Mouse (Mus musculus) thymus, postnatal 0 days (tissue): ENCODE measurements at regions not wholly inside any gene's neighbourhood (a gene's known extent, or its start where the extent isn't known, plus 50 kb on each side); places are given as distances from the start of the nearest gene placed in this dataset.
"Not testable (repeated sequence)": the region's sequence is repeated elsewhere in the genome, so short reads cannot be mapped to it uniquely, and the experiment has no call there.

Source experiments
- DNase-seq: peaks from one replicate; pipeline ENCODE4 v3.0.0-alpha.2; 2015; ENCODE audit warnings: low spot score

DNA sequence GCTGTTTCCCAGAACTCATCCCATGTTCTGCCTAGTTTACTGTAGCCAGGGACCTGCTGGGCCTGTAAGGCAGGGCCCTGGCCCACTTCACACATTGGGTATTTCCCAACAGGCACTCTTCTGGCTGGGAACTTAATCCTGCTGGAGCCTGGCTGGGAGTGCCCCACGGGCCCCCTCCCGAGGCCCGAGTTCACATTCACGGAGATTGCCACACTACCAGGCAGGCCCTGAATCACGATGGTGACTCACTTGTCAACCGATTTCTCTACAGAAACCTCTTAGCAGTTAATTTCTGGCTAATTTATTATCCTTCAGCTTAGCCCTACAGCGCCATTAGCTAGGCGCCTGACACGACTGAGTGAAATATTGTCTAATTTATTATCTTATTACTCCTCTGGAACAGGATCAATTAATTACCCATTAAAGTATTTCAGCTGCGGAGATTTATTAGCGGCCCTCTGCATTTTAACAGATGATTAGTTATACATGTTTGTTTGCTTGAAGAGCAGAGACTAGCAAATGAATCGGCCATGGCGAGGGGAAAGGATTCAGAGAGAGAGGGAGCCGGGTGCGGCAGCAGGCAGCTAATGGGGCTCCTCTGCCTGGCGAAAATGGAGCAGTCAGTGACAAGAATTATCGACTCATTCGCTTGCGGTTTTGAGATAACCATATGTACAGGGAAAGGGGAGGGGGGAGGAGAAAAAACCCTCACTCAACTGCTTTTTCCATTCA is 229.7 kb upstream of the Zfp703 start:
- no peak for DNase-seq

DNA sequence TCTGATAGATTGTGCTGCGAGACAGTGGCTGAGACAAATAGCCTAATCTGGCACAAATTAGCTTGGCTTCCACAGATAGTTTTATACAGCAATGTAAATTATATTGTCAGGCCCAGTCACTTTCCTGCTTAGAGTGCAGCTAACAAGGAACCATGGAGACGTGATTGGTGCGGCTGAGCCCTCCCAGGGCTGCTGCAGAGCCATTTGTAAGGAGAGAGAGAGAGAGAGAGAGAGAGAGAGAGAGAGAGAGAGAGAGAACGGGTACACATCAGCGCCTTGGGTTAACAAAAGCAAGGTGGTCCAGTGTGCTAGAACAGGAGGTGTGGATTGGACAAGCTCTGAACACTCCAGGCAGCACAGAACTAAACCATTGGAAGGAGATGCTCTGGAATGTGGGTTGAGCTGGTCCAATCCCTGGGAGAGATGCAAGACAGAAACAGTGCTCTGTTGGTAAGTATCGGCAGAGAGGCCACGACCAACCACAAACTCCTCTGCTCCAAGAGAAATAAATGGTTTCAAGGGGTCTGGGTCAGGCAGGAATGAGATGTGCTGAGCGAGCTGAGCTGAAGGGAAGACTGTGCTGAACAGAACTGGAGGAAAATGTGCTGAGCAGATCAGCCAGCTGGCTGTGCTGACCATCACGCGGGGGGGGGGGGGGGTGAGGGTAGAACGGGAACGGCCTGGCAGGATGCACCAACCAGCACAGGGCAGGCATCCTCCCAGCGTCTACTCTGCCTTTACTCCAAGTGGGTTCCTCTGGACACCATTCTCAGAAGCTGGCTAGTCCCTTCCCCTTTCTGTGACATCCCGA is 228.8 kb upstream of the Zfp703 start:
- DNase-seq: no peak

GRCm38 (mm10) chr8:26748972-26749291 is 228.2 kb upstream of the Zfp703 start:
- no peak for DNase-seq

- DNase-seq: no peak
Observed at GRCm38 (mm10) chr8:26750120-26750519, 227.0 kb upstream of the Zfp703 start.

DNA sequence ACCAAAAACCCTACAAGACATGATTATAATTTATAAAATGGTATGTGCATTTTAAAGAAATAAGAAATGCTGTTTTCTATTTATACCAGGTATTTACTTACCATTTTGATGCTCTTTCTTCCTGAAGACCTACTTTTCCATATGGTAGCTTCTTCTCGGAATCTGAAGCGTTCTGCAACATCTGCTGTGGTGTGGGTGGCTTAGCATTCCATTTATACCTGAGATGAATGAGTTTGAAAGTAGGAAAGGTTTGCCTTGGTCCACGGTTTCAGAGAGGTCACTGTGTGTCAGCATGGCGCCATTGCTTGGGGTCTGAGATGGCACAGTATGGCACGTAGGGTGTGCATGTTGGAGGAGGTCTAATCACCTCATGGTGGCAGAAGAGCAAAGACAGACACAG is 225.5 kb upstream of the Zfp703 start:
- DNase-seq: no peak

DNA sequence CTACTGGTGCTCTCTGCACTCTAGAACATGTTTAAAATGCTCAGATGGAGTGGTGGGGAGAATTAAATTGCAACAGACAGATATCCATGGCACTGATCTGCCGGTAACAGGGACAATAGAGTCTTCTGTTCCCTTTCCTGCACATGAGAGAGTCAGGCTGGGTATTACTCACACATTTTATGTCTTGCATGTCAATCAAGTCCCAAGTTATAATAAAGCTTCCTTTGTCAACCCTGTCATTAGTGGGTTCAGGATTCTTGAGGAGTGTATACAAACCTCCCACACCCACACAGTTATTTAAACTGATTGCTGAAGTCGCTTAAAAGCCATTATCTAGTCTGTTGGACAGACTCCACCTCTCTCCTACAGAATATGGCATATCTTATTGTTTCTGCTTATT is 220.7 kb upstream of the Zfp703 start:
- DNase-seq: no peak

- DNase-seq: no peak
Observed at GRCm38 (mm10) chr8:26760726-26761125, 216.4 kb upstream of the Zfp703 start.

- no peak for DNase-seq
Observed at GRCm38 (mm10) chr8:26762942-26763778, 214.0 kb upstream of the Zfp703 start.

GRCm38 (mm10) chr8:26768474-26769229 is 208.5 kb upstream of the Zfp703 start:
- no peak for DNase-seq

DNA sequence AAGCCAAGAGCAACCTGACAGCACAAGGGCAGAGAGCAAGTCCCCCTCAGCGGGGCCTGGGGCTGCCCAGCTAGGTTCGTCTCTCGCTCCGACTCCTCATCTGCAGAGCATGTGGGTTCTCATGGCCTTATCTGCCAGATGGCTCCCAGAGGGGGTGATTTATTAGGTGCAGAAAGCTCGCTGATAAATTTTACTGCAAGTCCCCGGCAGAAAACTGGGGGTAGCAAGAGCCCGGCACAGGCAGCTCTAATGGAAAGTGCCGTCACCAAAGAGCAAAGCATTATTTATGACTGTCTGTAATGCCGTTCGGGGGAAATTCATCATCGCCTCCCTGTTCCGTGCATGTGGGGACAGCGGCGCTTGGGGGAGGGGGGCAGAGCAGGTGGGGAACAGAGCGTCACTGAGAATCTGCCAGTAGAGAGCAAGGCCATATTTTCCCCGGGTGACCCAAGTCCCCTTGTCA is 206.7 kb upstream of the Zfp703 start:
- DNase-seq: no peak

- no peak for DNase-seq
Observed at GRCm38 (mm10) chr8:26778917-26779537, 198.1 kb upstream of the Zfp703 start.

DNA sequence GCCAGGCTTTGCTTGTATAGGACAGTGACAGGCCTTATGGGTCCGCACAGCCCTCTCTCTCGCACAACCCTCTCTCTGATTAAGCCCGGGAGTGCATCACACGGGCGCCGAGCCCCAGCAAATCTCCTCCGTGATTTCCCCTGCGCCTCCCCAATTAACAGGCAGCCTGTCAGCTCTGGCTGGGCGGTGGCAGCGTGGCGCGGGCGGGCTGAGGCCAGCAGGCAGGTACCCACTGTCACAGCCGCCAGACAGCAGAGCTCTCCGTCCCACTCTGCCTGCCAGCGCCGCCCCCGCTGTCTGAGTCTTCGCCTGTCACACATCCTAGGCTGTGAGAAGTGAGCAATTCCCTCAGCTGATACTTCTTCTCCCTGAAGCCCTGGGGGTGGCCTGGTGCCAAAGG is 196.6 kb upstream of the Zfp703 start:
- DNase-seq: no peak

DNA sequence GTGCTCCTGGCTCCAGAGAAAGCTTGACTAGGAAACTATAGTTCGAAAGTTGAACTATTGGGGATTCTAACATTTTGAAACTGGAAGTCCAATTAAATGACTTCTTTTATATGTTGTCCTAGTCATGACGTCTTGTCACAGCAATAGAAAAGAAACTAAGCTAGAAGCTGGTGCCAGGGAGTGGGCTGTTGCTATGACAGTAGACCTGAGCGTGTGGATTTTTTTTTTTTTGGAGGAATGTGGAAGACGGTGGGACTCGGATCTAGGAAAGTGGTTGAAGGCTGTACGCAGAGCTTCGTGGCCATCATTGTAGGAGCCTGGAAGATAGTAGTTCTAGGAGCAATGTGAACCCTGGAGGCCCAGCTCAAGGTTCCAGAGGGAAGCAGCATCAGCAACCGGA is 194.2 kb upstream of the Zfp703 start:
- DNase-seq: not testable (repeated sequence)

DNA sequence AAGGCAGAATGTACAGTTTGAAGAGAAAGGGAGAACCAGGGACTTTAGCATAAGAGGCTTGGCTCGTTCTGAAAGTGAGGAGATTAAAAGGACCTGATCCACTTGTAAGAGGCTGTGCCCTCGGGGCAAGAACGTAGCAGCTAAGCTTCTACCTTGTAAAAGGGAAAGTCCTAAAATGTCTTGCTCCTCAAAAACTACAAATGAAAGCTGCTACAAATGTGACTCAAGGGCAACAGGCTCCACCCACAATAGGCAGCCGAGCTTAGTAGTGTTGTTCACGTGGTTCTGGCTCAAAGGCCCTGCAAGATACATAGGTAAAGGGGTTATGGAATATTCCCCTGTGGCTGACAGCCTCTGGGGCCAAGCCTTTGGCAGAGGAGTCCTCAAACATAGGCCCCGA is 192.7 kb upstream of the Zfp703 start:
- no peak for DNase-seq

GRCm38 (mm10) chr8:26791795-26792194 is 185.3 kb upstream of the Zfp703 start:
- no peak for DNase-seq

DNA sequence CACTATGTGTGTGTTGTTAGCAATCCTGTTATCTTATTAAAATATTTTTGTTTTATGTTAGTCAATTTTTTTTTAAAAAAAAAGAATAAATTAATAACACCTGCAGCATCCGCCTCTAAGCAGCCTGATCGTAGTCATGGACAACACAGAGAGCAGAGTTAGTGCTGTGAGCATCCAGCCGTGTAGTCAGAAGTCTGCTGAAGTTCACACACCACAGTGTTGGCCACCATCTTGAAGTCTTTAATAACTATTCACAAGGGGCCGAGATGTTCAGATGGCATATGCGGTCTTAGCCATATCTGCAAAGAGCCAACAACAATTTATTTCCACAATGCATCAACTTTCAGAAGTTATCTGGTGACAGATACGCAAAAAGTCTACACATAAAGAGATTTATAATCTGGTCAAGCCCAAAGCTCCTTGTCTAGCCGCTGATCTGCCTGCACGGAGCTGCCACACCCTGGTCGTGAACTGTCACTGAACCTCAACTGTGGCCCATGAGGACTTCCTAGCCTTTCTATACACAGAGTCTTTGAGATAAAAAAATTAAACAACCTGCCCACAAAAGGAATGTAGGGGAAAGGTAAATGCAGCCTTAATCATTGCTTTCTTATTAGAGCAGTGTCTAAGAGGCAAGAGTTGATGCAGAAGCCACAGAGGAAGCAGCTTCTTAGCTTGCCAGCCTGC is 183.4 kb upstream of the Zfp703 start:
- no peak for DNase-seq

DNA sequence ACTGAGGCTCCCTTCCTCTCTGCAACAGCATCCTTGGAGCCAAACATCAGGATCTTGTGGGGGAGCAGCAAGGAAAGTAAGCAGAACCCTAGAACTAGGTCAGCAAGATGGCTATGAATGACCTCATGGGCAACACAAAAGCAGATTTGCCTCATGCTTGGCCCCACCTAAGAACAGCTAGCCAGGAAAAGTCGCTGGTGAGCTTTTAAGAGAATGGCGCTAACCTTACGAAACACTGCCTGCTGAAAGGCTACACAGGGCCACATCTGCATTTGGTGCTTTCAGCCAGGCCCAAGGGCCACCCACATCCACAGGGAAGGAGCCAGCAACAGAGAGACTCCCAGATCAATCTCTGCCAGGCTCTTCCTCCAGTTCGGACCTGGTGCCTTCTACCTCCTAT is 182.7 kb upstream of the Zfp703 start:
- no peak for DNase-seq

GRCm38 (mm10) chr8:26795616-26796015 is 181.5 kb upstream of the Zfp703 start:
- DNase-seq: no peak

DNA sequence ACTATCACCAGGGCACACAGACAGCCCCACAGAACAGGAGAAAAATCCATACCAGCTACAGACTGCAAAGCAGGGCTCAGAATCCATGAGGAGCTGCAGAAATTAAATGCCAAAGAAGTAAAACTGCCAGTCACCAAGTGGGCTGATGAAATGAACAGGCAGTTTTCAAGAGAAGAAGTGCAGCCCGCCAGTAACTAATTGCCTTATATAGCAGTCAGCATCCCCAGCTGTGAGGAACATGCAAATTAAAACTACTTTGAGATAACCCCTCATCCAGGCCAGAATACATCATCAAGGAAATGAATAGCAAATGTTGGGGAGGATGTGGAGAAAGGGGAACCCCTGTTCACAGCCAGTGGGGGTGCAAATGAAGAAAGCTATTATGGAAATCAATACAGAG is 177.3 kb upstream of the Zfp703 start:
- DNase-seq: no peak

DNA sequence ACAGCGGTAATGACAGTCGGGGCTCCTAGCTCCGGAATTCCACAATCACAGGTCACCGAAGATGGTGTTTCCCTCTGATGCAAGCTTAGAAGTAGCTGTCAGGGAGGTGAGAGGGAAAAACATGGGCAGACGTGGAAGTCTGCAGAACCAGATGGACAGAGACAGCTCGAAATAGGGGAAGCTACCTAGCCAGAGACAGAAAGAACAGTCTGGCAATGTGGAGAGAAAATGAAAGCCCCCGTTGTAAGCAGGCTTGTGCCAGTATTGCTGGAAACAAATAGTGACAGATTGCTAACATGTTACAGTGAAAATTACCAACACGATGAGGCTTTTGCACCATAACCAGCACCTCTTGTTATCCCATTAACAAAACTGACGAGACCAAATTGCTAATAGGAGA is 173.0 kb upstream of the Zfp703 start:
- DNase-seq: no peak
